Mouse (Mus musculus): ENCODE data around the gene Timp3. TPM values are rescaled to one million over a fixed set of nuclear protein-coding genes. Genes with fewer than 3 reads are reported as not detected.

The Timp3 gene
- total RNA-seq, 2 experiments from 2014 or later: 0.77 TPM; not detected in 1

GRCm38 (mm10) chr10:86342713-86343112 lies 42.5 kb downstream of the Timp3 start:
- no peak for ATAC-seq (replicated peaks; ENCODE audit: low FRiP score, poor library complexity, severe bottlenecking)

- no peak for ATAC-seq (replicated peaks; ENCODE audit: low FRiP score, poor library complexity, severe bottlenecking)
Observed at GRCm38 (mm10) chr10:86343362-86343761, 43.2 kb downstream of the Timp3 start.

- no peak for ATAC-seq (replicated peaks; ENCODE audit: low FRiP score, poor library complexity, severe bottlenecking)
Observed at GRCm38 (mm10) chr10:86343931-86344330, 43.8 kb downstream of the Timp3 start.

- no peak for ATAC-seq (replicated peaks; ENCODE audit: low FRiP score, poor library complexity, severe bottlenecking)
Observed at GRCm38 (mm10) chr10:86344654-86345053, 44.5 kb downstream of the Timp3 start.

- ATAC-seq (replicated peaks; ENCODE audit: low FRiP score, poor library complexity, severe bottlenecking): no peak
Observed at GRCm38 (mm10) chr10:86345645-86346044, 45.5 kb downstream of the Timp3 start.

GRCm38 (mm10) chr10:86346235-86346840 lies 46.2 kb downstream of the Timp3 start:
- ATAC-seq (replicated peaks; ENCODE audit: low FRiP score, poor library complexity, severe bottlenecking): no peak

- ATAC-seq (replicated peaks; ENCODE audit: low FRiP score, poor library complexity, severe bottlenecking): no peak
Observed at GRCm38 (mm10) chr10:86351287-86351686, 51.1 kb downstream of the Timp3 start.

GRCm38 (mm10) chr10:86352521-86352920 lies 52.3 kb downstream of the Timp3 start:
- 0 out of 2 replicates have a peak, but pooled peaks have one; percentile 45 for ATAC-seq (replicated peaks; ENCODE audit: low FRiP score, poor library complexity, severe bottlenecking)

GRCm38 (mm10) chr10:86356819-86357563 lies 56.8 kb downstream of the Timp3 start:
- no peak for ATAC-seq (replicated peaks; ENCODE audit: low FRiP score, poor library complexity, severe bottlenecking)

GRCm38 (mm10) chr10:86358307-86358975 lies 58.3 kb downstream of the Timp3 start:
- no peak for ATAC-seq (replicated peaks; ENCODE audit: low FRiP score, poor library complexity, severe bottlenecking)

- ATAC-seq (replicated peaks; ENCODE audit: low FRiP score, poor library complexity, severe bottlenecking): no peak
Observed at GRCm38 (mm10) chr10:86359208-86359607, 59.0 kb downstream of the Timp3 start.

- ATAC-seq (replicated peaks; ENCODE audit: low FRiP score, poor library complexity, severe bottlenecking): no peak
Observed at GRCm38 (mm10) chr10:86359699-86360098, 59.5 kb downstream of the Timp3 start.

GRCm38 (mm10) chr10:86363669-86364309 lies 63.6 kb downstream of the Timp3 start:
- ATAC-seq (replicated peaks; ENCODE audit: low FRiP score, poor library complexity, severe bottlenecking): no peak

- no peak for ATAC-seq (replicated peaks; ENCODE audit: low FRiP score, poor library complexity, severe bottlenecking)
Observed at GRCm38 (mm10) chr10:86365632-86366092, 65.5 kb downstream of the Timp3 start.

GRCm38 (mm10) chr10:86367346-86367745 lies 67.2 kb downstream of the Timp3 start:
- ATAC-seq (replicated peaks; ENCODE audit: low FRiP score, poor library complexity, severe bottlenecking): no peak

- no peak for ATAC-seq (replicated peaks; ENCODE audit: low FRiP score, poor library complexity, severe bottlenecking)
Observed at GRCm38 (mm10) chr10:86368811-86369210, 68.6 kb downstream of the Timp3 start.

- ATAC-seq (replicated peaks; ENCODE audit: low FRiP score, poor library complexity, severe bottlenecking): no peak
Observed at GRCm38 (mm10) chr10:86369346-86369745, 69.2 kb downstream of the Timp3 start.

GRCm38 (mm10) chr10:86371561-86371960 lies 71.4 kb downstream of the Timp3 start:
- no peak for ATAC-seq (replicated peaks; ENCODE audit: low FRiP score, poor library complexity, severe bottlenecking)

GRCm38 (mm10) chr10:86374061-86374460 lies 73.9 kb downstream of the Timp3 start:
- ATAC-seq (replicated peaks; ENCODE audit: low FRiP score, poor library complexity, severe bottlenecking): no peak

GRCm38 (mm10) chr10:86375903-86376302 lies 75.7 kb downstream of the Timp3 start:
- no peak for ATAC-seq (replicated peaks; ENCODE audit: low FRiP score, poor library complexity, severe bottlenecking)

All from erythroblast, adult 5-6 weeks (primary cell).